Mouse (Mus musculus) embryonic stem cell, embryonic (primary cell): ENCODE data around the gene Drosha.

Experiments
- CTCF ChIA-PET, 4 experiments: fragments of 300-600 bp in 2 of 4; fragments of 350-600 bp in 2 of 4; sonication (Branson Sonifier 250); formaldehyde crosslinking; loops; one replicate each; lab custom pipeline; 2022; ENCODE audit warnings: inconsistent platforms in 2 of 4; lab: Charles Lee
- POLR2A ChIA-PET, 4 experiments: fragments of 300-600 bp in 2 of 4; fragments of 350-600 bp in 2 of 4; sonication (Branson Sonifier 250); formaldehyde crosslinking; loops; one replicate each; lab custom pipeline; 2022; ENCODE audit warnings: antibody characterized with exemption in 4 of 4, inconsistent platforms in 1 of 4; lab: Charles Lee

The Drosha gene

GRCm38 (mm10) chr15:12858645-12859044 lies 34.0 kb downstream of the Drosha start:
- POLR2A ChIA-PET = interaction anchor here in 2 of 4 experiments (0.6 to 4.9 kb wide), 17 partner anchors 10 to 355 kb away, joined by 3 to 22 read pairs (median 4); no protein-coding TSS in a partner anchor
- CTCF ChIA-PET = interaction anchor here in 1 of 4 experiments (1.5 kb wide), 1 partner anchor 9 kb away, joined by 4 read pairs; no protein-coding TSS in a partner anchor

- POLR2A ChIA-PET = interaction anchor here in 2 of 4 experiments (0.7 to 1.1 kb wide), 2 partner anchors 27 to 1020 kb away, joined by 3 to 5 read pairs; no protein-coding TSS in a partner anchor
- CTCF ChIA-PET = no interaction called here
Observed at GRCm38 (mm10) chr15:12862061-12862460, 37.4 kb downstream of the Drosha start.

GRCm38 (mm10) chr15:12863669-12864068 lies 39.1 kb downstream of the Drosha start:
- CTCF ChIA-PET = no interaction called here
- POLR2A ChIA-PET = interaction anchor here in 2 of 4 experiments (0.8 to 1.2 kb wide), 3 partner anchors 10 to 18 kb away, joined by 3 to 4 read pairs (median 4); no protein-coding TSS in a partner anchor

GRCm38 (mm10) chr15:12865595-12866314 lies 41.1 kb downstream of the Drosha start:
- ChIA-PET POLR2A (interaction anchor here in 1 of 4 experiments (0.5 to 1.4 kb wide), 3 partner anchors 9 to 65 kb away, joined by 3 read pairs; no protein-coding TSS in a partner anchor), CTCF (interaction anchor here in 1 of 4 experiments (0.6 kb wide), 1 partner anchor 486 kb away, joined by 3 read pairs; no protein-coding TSS in a partner anchor)

GRCm38 (mm10) chr15:12867269-12867668 lies 42.7 kb downstream of the Drosha start:
- CTCF ChIA-PET = interaction anchor here in 2 of 4 experiments (0.6 to 1.4 kb wide), 3 partner anchors 8 to 677 kb away, joined by 3 to 6 read pairs (median 4); no protein-coding TSS in a partner anchor
- POLR2A ChIA-PET = interaction anchor here in 1 of 4 experiments (0.8 to 1.3 kb wide), 2 partner anchors 11 to 25 kb away, joined by 3 to 6 read pairs; no protein-coding TSS in a partner anchor

GRCm38 (mm10) chr15:12875442-12876176 lies 51.0 kb downstream of the Drosha start:
- ChIA-PET CTCF (no interaction called here), POLR2A (interaction anchor here in 3 of 4 experiments (0.7 to 1.4 kb wide), 5 partner anchors 10 to 25 kb away, joined by 3 to 4 read pairs (median 3); no protein-coding TSS in a partner anchor)

- POLR2A ChIA-PET = interaction anchor here in 3 of 4 experiments (0.7 to 1.4 kb wide), 5 partner anchors 10 to 24 kb away, joined by 3 to 4 read pairs (median 3); no protein-coding TSS in a partner anchor
- CTCF ChIA-PET = interaction anchor here in 1 of 4 experiments (0.6 to 0.8 kb wide), 2 partner anchors 298 to 661 kb away, joined by 3 read pairs; no protein-coding TSS in a partner anchor
Observed at GRCm38 (mm10) chr15:12876266-12876665, 51.7 kb downstream of the Drosha start.

GRCm38 (mm10) chr15:12876881-12877280 lies 52.3 kb downstream of the Drosha start:
- ChIA-PET POLR2A (interaction anchor here in 2 of 4 experiments (0.5 to 1.4 kb wide), 4 partner anchors 9 to 679 kb away, joined by 3 to 4 read pairs (median 3); no protein-coding TSS in a partner anchor), CTCF (interaction anchor here in 1 of 4 experiments (0.8 kb wide), 1 partner anchor 298 kb away, joined by 3 read pairs; no protein-coding TSS in a partner anchor)

- CTCF ChIA-PET = interaction anchor here in 2 of 4 experiments (0.6 to 1.4 kb wide), 2 partner anchors 35 to 404 kb away, joined by 3 read pairs; no protein-coding TSS in a partner anchor
Observed at GRCm38 (mm10) chr15:12877934-12878333, 53.3 kb downstream of the Drosha start.

GRCm38 (mm10) chr15:12878581-12878980 lies 54.0 kb downstream of the Drosha start:
- POLR2A ChIA-PET = interaction anchor here in 3 of 4 experiments (0.9 to 1.7 kb wide), 9 partner anchors 9 to 674 kb away, joined by 3 to 6 read pairs (median 3); partner anchors contain the start of gene Mtmr12 (in 1 of the 3)

More at GRCm38 (mm10) chr15:12877934-12878333, 53.3 kb downstream of the Drosha start:
- POLR2A ChIA-PET = interaction anchor here in 3 of 4 experiments (0.6 to 1.7 kb wide), 8 partner anchors 9 to 673 kb away, joined by 3 to 6 read pairs (median 3); partner anchors contain the start of gene Mtmr12 (in 1 of the 3)

GRCm38 (mm10) chr15:12879937-12880336 lies 55.3 kb downstream of the Drosha start:
- CTCF ChIA-PET = no interaction called here
- POLR2A ChIA-PET = no interaction called here

More at GRCm38 (mm10) chr15:12878581-12878980, 54.0 kb downstream of the Drosha start:
- CTCF ChIA-PET = interaction anchor here in 1 of 4 experiments (1.4 kb wide), 1 partner anchor 36 kb away, joined by 3 read pairs; no protein-coding TSS in a partner anchor

GRCm38 (mm10) chr15:12884855-12885254 lies 60.2 kb downstream of the Drosha start:
- ChIA-PET CTCF (interaction anchor here in 1 of 4 experiments (0.6 kb wide), 1 partner anchor 75 kb away, joined by 4 read pairs; no protein-coding TSS in a partner anchor), POLR2A (interaction anchor here in 3 of 4 experiments (0.7 to 1.7 kb wide), 5 partner anchors 10 to 28 kb away, joined by 3 to 6 read pairs (median 4); no protein-coding TSS in a partner anchor)

- ChIA-PET POLR2A (interaction anchor here in 2 of 4 experiments (0.7 to 1.7 kb wide), 4 partner anchors 9 to 12 kb away, joined by 3 to 6 read pairs (median 4); no protein-coding TSS in a partner anchor), CTCF (interaction anchor here in 1 of 4 experiments (0.6 kb wide), 1 partner anchor 74 kb away, joined by 4 read pairs; no protein-coding TSS in a partner anchor)
Observed at GRCm38 (mm10) chr15:12885361-12885760, 60.7 kb downstream of the Drosha start.

- POLR2A ChIA-PET = interaction anchor here in 3 of 4 experiments (0.7 to 3.0 kb wide), 18 partner anchors 8 to 638 kb away, joined by 3 to 10 read pairs (median 4); no protein-coding TSS in a partner anchor
- CTCF ChIA-PET = interaction anchor here in 1 of 4 experiments (1.1 kb wide), 1 partner anchor 45 kb away, joined by 3 read pairs; no protein-coding TSS in a partner anchor
Observed at GRCm38 (mm10) chr15:12887206-12887605, 62.6 kb downstream of the Drosha start.

- POLR2A ChIA-PET = interaction anchor here in 2 of 4 experiments (0.7 to 3.0 kb wide), 12 partner anchors 7 to 38 kb away, joined by 3 to 10 read pairs (median 6); no protein-coding TSS in a partner anchor
- CTCF ChIA-PET = no interaction called here
Observed at GRCm38 (mm10) chr15:12888312-12888711, 63.7 kb downstream of the Drosha start.

GRCm38 (mm10) chr15:12889909-12890308 lies 65.3 kb downstream of the Drosha start:
- ChIA-PET CTCF (no interaction called here), POLR2A (interaction anchor here in 1 of 4 experiments (0.5 to 2.1 kb wide), 3 partner anchors 10 to 55 kb away, joined by 3 to 7 read pairs (median 4); no protein-coding TSS in a partner anchor)

- POLR2A ChIA-PET = interaction anchor here in 3 of 4 experiments (0.8 to 1.9 kb wide), 13 partner anchors 8 to 61 kb away, joined by 3 to 7 read pairs (median 3); no protein-coding TSS in a partner anchor
- CTCF ChIA-PET = interaction anchor here in 1 of 4 experiments (0.8 kb wide), 1 partner anchor 13 kb away, joined by 3 read pairs; no protein-coding TSS in a partner anchor
Observed at GRCm38 (mm10) chr15:12895426-12895825, 70.8 kb downstream of the Drosha start.
